Mouse (Mus musculus) stomach, postnatal 0 days (tissue): ENCODE measurements around the gene Gmppa. TPM values are rescaled to one million over a fixed set of nuclear protein-coding genes. Genes with fewer than 3 reads are reported as not detected.

ENCODE experiments used
- ATAC-seq: fragments of 200-750 bp; cut with Nextera tagmentation; 2 replicates; pipeline ENCODE4 v1.8.0; 2017; ENCODE audit not compliant: low FRiP score, low TSS enrichment
- DNase-seq: peaks from one replicate; pipeline ENCODE4 v3.0.0-alpha.2; 2016; ENCODE audit warnings: low spot score
- H3K27ac ChIP-seq: fragments of 300-500 bp; sonication (generic); replicated peaks from 2 replicates; pipeline ENCODE4 v1.5.1; 2014; ENCODE audit warnings: mild to moderate bottlenecking, control low read depth
- H3K27me3 ChIP-seq: fragments of 300-500 bp; sonication (generic); 2 replicates; pipeline ENCODE4 v1.6.1; 2014; ENCODE audit warnings: low read length; ENCODE audit not compliant: control insufficient read depth, insufficient read depth
- H3K36me3 ChIP-seq: fragments of 300-500 bp; sonication (generic); 2 replicates; pipeline ENCODE4 v1.6.1; 2014; ENCODE audit warnings: low read length, mixed read lengths; ENCODE audit not compliant: control insufficient read depth, insufficient read depth
- H3K4me1 ChIP-seq: fragments of 300-500 bp; sonication (generic); replicated peaks from 2 replicates; pipeline ENCODE4 v1.6.1; 2014; ENCODE audit warnings: antibody characterized with exemption; ENCODE audit not compliant: control insufficient read depth, insufficient read depth
- H3K4me2 ChIP-seq: fragments of 300-500 bp; sonication (generic); replicated peaks from 2 replicates; pipeline ENCODE4 v1.6.1; 2014; ENCODE audit warnings: low read depth, mild to moderate bottlenecking, control low read depth, moderate library complexity
- H3K4me3 ChIP-seq: fragments of 300-500 bp; sonication (generic); 2 replicates; pipeline ENCODE4 v1.5.1; 2014; ENCODE audit warnings: low read depth, low read length, control low read depth
- H3K9ac ChIP-seq: fragments of 300-500 bp; sonication (generic); 2 replicates; pipeline ENCODE4 v1.6.1; 2014; ENCODE audit warnings: mild to moderate bottlenecking, low read length, control low read depth, mixed read lengths
- H3K9me3 ChIP-seq: fragments of 300-500 bp; sonication (generic); 2 replicates; pipeline ENCODE4 v1.6.1; 2016; ENCODE audit warnings: low read length; ENCODE audit not compliant: control insufficient read depth
- CTCF ChIP-seq: IDR thresholded peaks from 2 replicates; pipeline ENCODE4 v1.5.1; 2016; ENCODE audit warnings: antibody characterized with exemption, low read depth, mild to moderate bottlenecking, moderate library complexity
- EP300 ChIP-seq: optimal IDR thresholded peaks from 2 replicates; pipeline ENCODE3; 2016; ENCODE audit warnings: antibody characterized with exemption
- WGBS: fragments of 180-500 bp; shearing (Covaris S2); extraction: QIAGEN DNeasy Blood & Tissue Kit; methylation state at CpG from one replicate; pipeline ENCODE4 v1.1.7; 2014; 5-methylcytosine and 5-hydroxymethylcytosine counted together
- polyA plus RNA-seq: library from polyadenylated mRNA; unstranded; fragments of >200 nt; fragmentation: Nextera tagmentation; extraction: Ambion mirVana; gene quantifications from 2 replicates; pipeline ENCODE4 v1.2.1, GENCODE M21; 2015

The Gmppa gene
- polyA plus RNA-seq, 1 experiment from 2014 or later, result 85.2 TPM

GRCm38 (mm10) chr1:75413749-75414148 is 22.0 kb upstream of the Gmppa start:
- Histone ChIP-seq H3K4me3 (no peak overlapping the region), H3K27ac (no peak overlapping the region), H3K9ac (no peak overlapping the region), H3K9me3 (no peaks in the 10 kb centered on the region), H3K36me3 (no peaks in the 10 kb centered on the region), H3K4me2 (no peak overlapping the region), H3K27me3 (no peaks in the 10 kb centered on the region), H3K4me1 (no peaks in the 10 kb centered on the region)
- DNase-seq (no peak), ATAC-seq (no peak)
- WGBS, result 60% methylated on average over 3 of the region's 3 CpGs
- TF ChIP-seq EP300 (no peak), CTCF (peak; percentile 69)

- H3K9ac ChIP-seq, result 0 out of 2 replicates have a peak overlapping the region, but pooled peaks have one; percentile 8
- no peaks in the 10 kb centered on the region for H3K4me1 ChIP-seq
- no peak overlapping the region for H3K4me2 ChIP-seq
- no peak overlapping the region for H3K4me3 ChIP-seq
- no peaks in the 10 kb centered on the region for H3K9me3 ChIP-seq
- no peaks in the 10 kb centered on the region for H3K36me3 ChIP-seq
- no peaks in the 10 kb centered on the region for H3K27me3 ChIP-seq
- no peak overlapping the region for H3K27ac ChIP-seq
- ATAC-seq (no peak; the same call in 1 of the 2 replicates), DNase-seq (no peak)
- WGBS, result 38% methylated on average over 20 of the region's 20 CpGs
- no peak for TF ChIP-seq EP300
Observed at GRCm38 (mm10) chr1:75421794-75422193, 13.9 kb upstream of the Gmppa start.

- 27% methylated on average over 31 of the region's 32 CpGs for WGBS
- DNase-seq, result no peak
Observed at GRCm38 (mm10) chr1:75422216-75422822, 13.4 kb upstream of the Gmppa start.

GRCm38 (mm10) chr1:75422823-75423471 is 12.8 kb upstream of the Gmppa start:
- no peaks in the 10 kb centered on the region for H3K27me3 ChIP-seq
- no peaks in the 10 kb centered on the region for H3K4me1 ChIP-seq
- no peaks in the 10 kb centered on the region for H3K9me3 ChIP-seq
- no peaks in the 10 kb centered on the region for H3K36me3 ChIP-seq
- peak; percentile 8; the same call in 1 of the 2 replicates for TF ChIP-seq CTCF
- no peak for TF ChIP-seq EP300
- peak overlapping the region; percentile 29 for H3K4me3 ChIP-seq
- peak overlapping the region; percentile 50 for H3K4me2 ChIP-seq
- 19% methylated on average over 66 of the region's 71 CpGs for WGBS
- no peak; the same call in 1 of the 2 replicates for ATAC-seq
- DNase-seq, result peak; percentile 48
- H3K9ac ChIP-seq, result peak overlapping the region; percentile 31; the same call in 1 of the 2 replicates
- H3K27ac ChIP-seq, result no peak overlapping the region

More at GRCm38 (mm10) chr1:75422216-75422822, 13.4 kb upstream of the Gmppa start:
- Histone ChIP-seq H3K9ac (0 out of 2 replicates have a peak overlapping the region, but pooled peaks have one; percentile 31), H3K4me3 (peak overlapping the region; percentile 29), H3K27me3 (no peaks in the 10 kb centered on the region), H3K4me2 (peak overlapping the region; percentile 50), H3K9me3 (no peaks in the 10 kb centered on the region), H3K36me3 (no peaks in the 10 kb centered on the region), H3K4me1 (no peaks in the 10 kb centered on the region), H3K27ac (no peak overlapping the region)
- no peak for ATAC-seq
- TF ChIP-seq EP300 (no peak), CTCF (no peak)

- Histone ChIP-seq H3K4me1 (no peaks in the 10 kb centered on the region), H3K4me2 (no peak overlapping the region), H3K9ac (no peak overlapping the region), H3K36me3 (no peaks in the 10 kb centered on the region), H3K27me3 (no peaks in the 10 kb centered on the region), H3K27ac (no peak overlapping the region), H3K4me3 (no peak overlapping the region), H3K9me3 (no peaks in the 10 kb centered on the region)
- no peak for TF ChIP-seq EP300
- no peak for TF ChIP-seq CTCF
- no peak for ATAC-seq
- DNase-seq, result no peak
- WGBS, result 87% methylated on average over 11 of the region's 11 CpGs
Observed at GRCm38 (mm10) chr1:75423780-75424390, 11.8 kb upstream of the Gmppa start.
